Mouse (Mus musculus) limb, embryonic 10.5 days (tissue): ENCODE measurements around the gene Ctsl. TPM values are rescaled to one million over a fixed set of nuclear protein-coding genes. Genes with fewer than 3 reads are reported as not detected.

Experiments
- polyA plus RNA-seq: library from polyadenylated mRNA; unstranded; fragments of >200 nt; fragmentation: Nextera tagmentation; extraction: Ambion mirVana; gene quantifications from 2 replicates; pipeline ENCODE4 v1.2.1, GENCODE M21; 2016

Gene Ctsl
- polyA plus RNA-seq, 1 experiment from 2014 or later = 100 TPM

Other genes starting within 250 kb of the Ctsl start
- gene Slc35d2, start 241.5 kb downstream of the Ctsl start, polyA plus RNA-seq = 3.0 TPM in 2 replicates
- 11.2 and 12.6 TPM in 2 replicates for gene Zfp367, start 217.7 kb downstream of the Ctsl start, polyA plus RNA-seq
- 14.5 and 18.4 TPM in 2 replicates for gene Habp4, start 209.1 kb downstream of the Ctsl start, polyA plus RNA-seq
- gene Cdc14b, start 95.6 kb downstream of the Ctsl start, polyA plus RNA-seq = 34.9 and 43.5 TPM in 2 replicates
- gene Aaed1, start 58.2 kb downstream of the Ctsl start, polyA plus RNA-seq = 32.5 and 33.0 TPM in 2 replicates
- gene Cdk20, start 61.4 kb upstream of the Ctsl start, polyA plus RNA-seq = 9.0 and 11.8 TPM in 2 replicates
- gene Fam240b, start 126.9 kb upstream of the Ctsl start, polyA plus RNA-seq = not detected in 2 replicates